Mouse (Mus musculus) brain, embryonic 14.5 days (tissue): ENCODE measurements at regions not wholly inside any gene's neighbourhood (a gene's known extent, or its start where the extent isn't known, plus 50 kb on each side); places are given as distances from the start of the nearest gene placed in this dataset.

Experiments used
- CTCF ChIP-seq: fragments of 200-500 bp; IDR thresholded peaks from 2 replicates; pipeline ENCODE4 v1.5.1; 2012; ENCODE audit warnings: inconsistent platforms, mild to moderate bottlenecking, moderate library complexity, borderline replicate concordance; ENCODE audit not compliant: insufficient read depth, insufficient read length; ENCODE audit errors: extremely low read depth
- POLR2A ChIP-seq: fragments of 200-500 bp; IDR thresholded peaks from 2 replicates; pipeline ENCODE4 v1.6.1; 2012; ENCODE audit warnings: mild to moderate bottlenecking, inconsistent platforms, borderline replicate concordance; ENCODE audit not compliant: poor library complexity, insufficient read depth, insufficient read length, severe bottlenecking; ENCODE audit errors: extremely low read depth

DNA sequence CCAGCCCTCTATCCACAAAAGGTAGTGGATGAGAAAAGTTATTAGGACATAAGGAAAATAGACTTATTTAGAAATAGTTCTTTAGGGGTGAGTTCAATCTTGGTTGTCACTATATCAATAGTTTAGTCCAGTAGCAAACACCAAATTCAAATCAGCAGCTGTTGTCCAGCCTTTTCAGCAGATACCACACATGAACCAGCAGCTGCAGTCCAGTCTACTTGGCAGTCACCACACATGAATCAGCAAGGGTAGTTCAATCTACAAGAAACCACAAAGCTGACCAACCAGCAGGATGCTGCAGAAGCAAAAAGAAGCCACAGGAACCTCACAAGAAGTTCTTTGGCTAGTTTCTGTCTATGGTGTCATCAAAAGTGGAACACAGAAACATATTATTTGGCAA, 234.8 kb upstream of the Slc10a2 start:
- TF ChIP-seq CTCF = no peak
- TF ChIP-seq POLR2A = no peak
